Mouse (Mus musculus) liver, postnatal 0 days (tissue): ENCODE data around the gene Gpr142.

Source experiments
- CTCF ChIP-seq: sonication (generic); IDR thresholded peaks from 2 replicates; pipeline ENCODE4 v1.5.1; 2016; ENCODE audit warnings: antibody characterized with exemption, low read depth
- EP300 ChIP-seq: IDR thresholded peaks from 2 replicates; pipeline ENCODE4 v1.6.1; 2016; ENCODE audit warnings: antibody characterized with exemption, low read depth, mild to moderate bottlenecking

- TF ChIP-seq CTCF = no peak
- TF ChIP-seq EP300 = no peak
Observed at GRCm38 (mm10) chr11:114844464-114845220, 45.9 kb downstream of the Gpr142 start.
